Mouse (Mus musculus) cerebellum, adult 2 months (tissue): ENCODE data around the gene Tbxa2r.

ENCODE experiments used
- CTCF ChIP-seq: fragments of 200-500 bp; IDR thresholded peaks from 2 replicates; pipeline ENCODE4 v1.5.1; 2011; ENCODE audit warnings: low read depth, mild to moderate bottlenecking, control low read depth, low read length, moderate library complexity, borderline replicate concordance; ENCODE audit not compliant: insufficient read depth
- POLR2A ChIP-seq: fragments of 200-500 bp; IDR thresholded peaks from 2 replicates; pipeline ENCODE4 v1.6.1; 2011; ENCODE audit warnings: low read length, control low read depth, borderline replicate concordance; ENCODE audit not compliant: insufficient read depth

GRCm38 (mm10) chr10:81295185-81295584 is 33.3 kb upstream of the Tbxa2r start:
- TF ChIP-seq CTCF (no peak), POLR2A (no peak)
